Mouse (Mus musculus) heart, postnatal 0 days (tissue): Measurements from ENCODE around the gene Txnip.

Experiments used
- CTCF ChIP-seq: IDR thresholded peaks from 2 replicates; pipeline ENCODE4 v1.5.1; 2016; ENCODE audit warnings: antibody characterized with exemption, control low read depth, low read depth
- EP300 ChIP-seq: IDR thresholded peaks from 2 replicates; pipeline ENCODE4 v1.6.1; 2016; ENCODE audit warnings: antibody characterized with exemption, low read depth

- TF ChIP-seq CTCF (peak; percentile 82), EP300 (no peak)
Measured at GRCm38 (mm10) chr3:96547389-96547960, 10.3 kb upstream of the Txnip start.
